Mouse (Mus musculus) forebrain, embryonic 13.5 days (tissue): ENCODE results near the gene Cyb5rl. TPM values are rescaled to one million over a fixed set of nuclear protein-coding genes. Genes with fewer than 3 reads are reported as not detected.

Experiments
- ATAC-seq: fragments of 200-750 bp; cut with Nextera tagmentation; 2 replicates; pipeline ENCODE4 v1.8.0; 2017
- H3K27ac ChIP-seq: fragments of 300-500 bp; sonication (generic); 2 replicates; pipeline ENCODE4 v1.5.1; 2015; ENCODE audit warnings: inconsistent platforms, mild to moderate bottlenecking, moderate library complexity
- H3K27me3 ChIP-seq: fragments of 300-500 bp; sonication (generic); 2 replicates; pipeline ENCODE4 v1.6.1; 2015; ENCODE audit warnings: mild to moderate bottlenecking, inconsistent platforms
- H3K36me3 ChIP-seq: fragments of 300-500 bp; sonication (generic); 2 replicates; pipeline ENCODE4 v1.6.1; 2015; ENCODE audit warnings: mild to moderate bottlenecking, inconsistent platforms; ENCODE audit not compliant: poor library complexity, severe bottlenecking
- H3K4me1 ChIP-seq: fragments of 300-500 bp; sonication (generic); 2 replicates; pipeline ENCODE4 v1.6.1; 2015; ENCODE audit warnings: inconsistent platforms
- H3K4me2 ChIP-seq: fragments of 300-500 bp; sonication (generic); 2 replicates; pipeline ENCODE4 v1.6.1; 2015; ENCODE audit warnings: inconsistent platforms, mild to moderate bottlenecking, moderate library complexity
- H3K4me3 ChIP-seq: fragments of 300-500 bp; sonication (generic); 2 replicates; pipeline ENCODE4 v1.5.1; 2015; ENCODE audit warnings: mild to moderate bottlenecking, inconsistent platforms
- H3K9ac ChIP-seq: fragments of 300-500 bp; sonication (generic); 2 replicates; pipeline ENCODE4 v1.6.1; 2015; ENCODE audit warnings: mild to moderate bottlenecking, inconsistent platforms
- H3K9me3 ChIP-seq: fragments of 300-500 bp; sonication (generic); replicated peaks from 2 replicates; pipeline ENCODE4 v1.6.1; 2016; ENCODE audit warnings: inconsistent platforms
- WGBS: fragments of 180-500 bp; shearing (Covaris S2); methylation state at CpG from one replicate; pipeline ENCODE4 v1.1.7; 2015; 5-methylcytosine and 5-hydroxymethylcytosine counted together
- polyA plus RNA-seq: library from polyadenylated mRNA; unstranded; fragments of >200 nt; fragmentation: Nextera tagmentation; extraction: Ambion mirVana; gene quantifications from 2 replicates; pipeline ENCODE4 v1.2.1, GENCODE M21; 2015

Gene Cyb5rl
- 4.8 and 5.6 TPM in 2 replicates for polyA plus RNA-seq

DNA sequence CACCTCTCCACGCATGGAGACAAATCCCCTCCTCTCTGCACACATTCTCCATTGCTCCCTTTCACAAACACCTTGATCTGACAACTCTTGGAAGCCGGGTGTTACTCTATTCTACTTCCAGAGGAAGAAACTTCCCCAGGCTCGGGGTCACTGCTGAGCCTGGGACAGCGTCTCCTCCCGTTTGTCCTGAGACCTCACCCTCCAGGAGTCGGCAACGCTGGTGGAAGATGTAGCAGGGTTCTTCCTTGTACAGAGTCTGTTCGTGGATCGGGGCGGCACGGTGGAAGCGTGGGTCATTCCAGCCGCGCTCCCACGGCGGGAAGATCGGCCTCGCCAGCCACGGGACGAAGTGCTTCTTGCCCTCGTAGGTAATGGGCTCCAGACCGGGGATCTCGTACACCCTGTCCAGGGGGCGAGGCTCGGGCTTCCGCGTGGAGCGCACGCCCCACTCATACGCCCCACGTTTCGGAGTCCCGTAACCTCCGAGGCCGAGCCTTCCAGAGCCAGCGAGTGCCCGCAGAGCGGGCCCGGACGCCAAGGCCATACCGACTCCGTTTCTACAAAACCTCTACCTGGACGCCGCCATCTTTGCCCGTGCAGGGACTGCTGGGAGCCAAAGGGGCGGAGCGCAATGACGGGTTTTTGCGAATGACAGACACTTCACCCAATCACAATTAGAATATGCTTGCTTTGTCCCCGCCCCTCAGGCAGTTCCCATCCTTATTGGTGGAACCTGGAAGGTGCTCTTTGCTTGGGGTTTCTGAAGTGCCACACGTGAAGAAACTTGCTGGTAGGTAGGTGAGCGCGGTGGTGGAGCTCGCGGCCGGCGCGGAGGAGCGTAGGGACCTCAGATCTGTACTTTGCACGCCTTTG lies at the start of gene Cyb5rl, which contains the start of gene Mrpl37:
Gene Cyb5rl (plus strand): TSS at position 737 of the 873 bp plus-strand sequence.
Gene Mrpl37 (minus strand): TSS at position 617 of the 873 bp plus-strand sequence.
- Histone ChIP-seq H3K27me3 (0 out of 2 replicates have a peak, but pooled peaks cover 4% of the 10 kb centered on the region), H3K4me2 (peak within 1 kb of the TSS; percentile 98), H3K36me3 (peaks cover 29% of the 10 kb centered on the region), H3K4me1 (peaks cover 26% of the 10 kb centered on the region), H3K9me3 (no peaks in the 10 kb centered on the region), H3K4me3 (peak within 1 kb of the TSS; percentile 70), H3K27ac (no peak within 1 kb of the TSS), H3K9ac (peak within 1 kb of the TSS; percentile 79)
- WGBS: under 1% methylated on average over 60 of the region's 60 CpGs
- ATAC-seq: peak; percentile 100

DNA sequence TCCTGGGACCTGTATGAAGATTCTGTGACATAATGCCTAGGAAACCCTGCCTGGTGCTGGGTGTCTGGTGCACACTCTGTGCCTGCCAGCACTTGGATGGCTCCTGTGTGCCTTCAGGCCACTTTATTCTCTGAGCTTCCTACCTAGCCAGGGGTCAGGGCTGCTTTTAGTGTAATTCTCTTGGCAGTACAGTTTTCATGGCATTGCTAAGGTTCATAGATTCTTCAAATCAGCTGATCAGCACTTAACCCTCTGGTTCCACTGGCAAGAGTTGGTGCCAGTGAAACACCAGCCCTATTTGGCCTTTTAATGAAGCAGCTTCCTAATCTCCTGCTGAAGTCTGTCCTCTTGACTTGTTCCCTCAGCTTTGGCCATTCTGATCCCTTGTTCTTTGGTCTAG lies 49.5 kb upstream of the Cyb5rl start:
- Histone ChIP-seq H3K9ac (no peak overlapping the region), H3K9me3 (no peaks in the 10 kb centered on the region), H3K4me1 (peaks cover 90% of the 10 kb centered on the region), H3K4me2 (no peak overlapping the region), H3K27me3 (0 out of 2 replicates have a peak, but pooled peaks cover 6% of the 10 kb centered on the region), H3K4me3 (no peak overlapping the region), H3K27ac (no peak overlapping the region), H3K36me3 (peaks cover 5% of the 10 kb centered on the region)
- ATAC-seq: no peak

DNA sequence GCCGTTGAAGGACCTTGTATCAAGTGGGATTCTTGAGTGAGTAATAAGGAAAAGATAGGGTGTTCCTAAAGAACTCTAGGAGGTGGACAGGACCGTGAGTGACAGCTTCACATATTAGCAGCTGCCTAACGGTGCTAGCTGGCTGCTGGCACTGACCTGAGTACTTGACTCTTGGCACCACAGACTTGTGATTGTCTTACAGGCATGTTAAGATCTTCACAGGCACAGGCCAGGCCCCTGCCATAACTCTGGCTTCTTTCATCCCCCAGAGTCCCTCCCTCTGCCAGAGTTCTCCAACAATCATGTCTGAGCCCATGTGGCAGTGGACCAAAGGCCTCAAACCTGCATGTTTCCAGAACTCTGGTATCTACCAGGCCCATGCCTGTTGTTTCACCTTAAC lies 48.3 kb upstream of the Cyb5rl start:
- no peak for ATAC-seq
- H3K9me3 ChIP-seq: no peaks in the 10 kb centered on the region
- H3K4me2 ChIP-seq: no peak overlapping the region
- H3K4me3 ChIP-seq: no peak overlapping the region
- H3K27me3 ChIP-seq: peaks cover 15% of the 10 kb centered on the region; the same call in 1 of the 2 replicates
- H3K9ac ChIP-seq: peak overlapping the region; percentile 47; the same call in 1 of the 2 replicates
- 76% methylated on average over 3 of the region's 3 CpGs for WGBS
- peak overlapping the region; percentile 45; the same call in 1 of the 2 replicates for H3K27ac ChIP-seq
- peaks cover 5% of the 10 kb centered on the region; the same call in 1 of the 2 replicates for H3K36me3 ChIP-seq
- H3K4me1 ChIP-seq: peaks cover 96% of the 10 kb centered on the region

DNA sequence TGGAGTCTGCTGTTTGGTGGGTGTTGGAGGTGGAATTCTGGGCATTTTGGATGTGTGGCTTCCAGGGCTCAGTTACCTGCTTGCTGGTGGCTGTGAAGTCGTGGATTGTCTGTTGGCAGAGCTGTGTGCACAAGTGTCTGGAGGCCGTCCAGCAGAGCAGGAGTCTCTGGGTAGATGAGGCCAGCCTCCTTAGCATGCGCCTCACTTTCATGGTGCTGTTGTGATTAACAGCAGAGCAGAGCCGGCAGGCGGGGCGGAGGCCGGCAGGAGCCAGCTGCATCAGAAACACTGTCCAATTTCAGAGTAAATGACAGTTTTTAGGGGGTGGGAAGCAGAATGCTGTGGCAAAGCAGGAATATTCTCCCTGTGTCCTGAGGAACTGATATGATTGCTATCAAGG lies 47.8 kb upstream of the Cyb5rl start:
- Histone ChIP-seq H3K4me2 (0 out of 2 replicates have a peak overlapping the region, but pooled peaks have one; percentile 6), H3K4me1 (peaks cover 95% of the 10 kb centered on the region), H3K36me3 (peaks cover 5% of the 10 kb centered on the region; the same call in 1 of the 2 replicates), H3K9ac (peak overlapping the region; percentile 47), H3K27ac (peak overlapping the region; percentile 45), H3K27me3 (peaks cover 15% of the 10 kb centered on the region; the same call in 1 of the 2 replicates), H3K4me3 (no peak overlapping the region), H3K9me3 (no peaks in the 10 kb centered on the region)
- 29% methylated on average over 7 of the region's 7 CpGs for WGBS
- peak; percentile 31; the same call in 1 of the 2 replicates for ATAC-seq

DNA sequence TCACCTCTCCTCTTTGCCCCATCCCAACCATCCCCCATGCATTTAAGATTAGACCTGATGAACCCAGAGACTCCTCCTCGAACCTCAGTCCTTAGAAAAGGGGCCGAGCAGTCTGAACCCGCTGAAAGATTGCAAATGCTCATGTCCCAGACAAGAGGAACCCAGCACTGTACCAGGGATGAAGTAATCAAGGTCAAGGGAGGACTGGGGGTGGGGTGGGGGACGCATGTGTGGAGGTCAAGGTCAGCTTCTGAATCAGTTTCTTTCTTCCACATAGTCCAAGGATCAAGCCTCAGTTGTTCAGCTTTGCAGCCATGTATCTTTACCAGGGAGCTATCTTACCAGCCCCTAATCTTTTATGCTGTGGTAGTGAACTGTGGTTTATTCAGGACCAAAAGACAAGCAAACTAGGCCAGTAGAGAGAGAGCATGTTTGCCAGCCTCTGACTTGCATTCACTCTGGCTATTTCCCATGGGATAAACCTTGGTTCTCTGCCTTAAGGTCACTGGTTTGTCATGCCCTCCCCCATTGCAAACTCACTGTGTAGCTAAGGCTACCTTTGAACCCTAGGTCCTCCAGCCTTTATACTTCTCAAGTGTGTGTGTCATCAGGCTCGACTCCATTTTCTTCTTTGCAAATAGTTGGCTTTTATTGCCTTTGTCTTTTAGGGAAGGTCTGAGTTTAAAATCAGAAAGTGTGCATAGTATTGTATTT lies 46.3 kb upstream of the Cyb5rl start:
- 75% methylated on average over 5 of the region's 5 CpGs for WGBS
- ATAC-seq: no peak
- Histone ChIP-seq H3K27ac (no peak overlapping the region), H3K27me3 (peaks cover 15% of the 10 kb centered on the region; the same call in 1 of the 2 replicates), H3K9ac (no peak overlapping the region), H3K9me3 (no peaks in the 10 kb centered on the region), H3K4me2 (no peak overlapping the region), H3K36me3 (peaks cover 4% of the 10 kb centered on the region; the same call in 1 of the 2 replicates), H3K4me1 (peaks cover 97% of the 10 kb centered on the region), H3K4me3 (no peak overlapping the region)

DNA sequence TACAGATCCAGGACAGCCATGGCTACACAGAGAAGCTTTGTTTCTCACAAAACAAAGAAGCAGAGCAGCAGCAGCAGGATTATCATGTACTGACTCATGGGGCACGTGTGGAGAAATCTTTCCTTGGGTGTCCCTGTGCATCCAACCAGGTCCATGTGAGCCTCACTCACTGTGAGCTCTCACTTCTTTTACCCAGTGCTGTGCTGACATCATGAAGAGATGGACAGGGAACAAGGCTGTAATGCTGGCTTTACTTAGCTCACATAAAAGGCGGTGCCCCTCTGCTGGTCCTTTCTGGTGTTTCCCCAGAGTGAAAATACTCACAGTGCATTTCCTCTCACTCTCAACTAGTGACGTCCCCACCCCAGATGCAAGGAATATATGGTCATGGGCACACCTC lies 45.3 kb upstream of the Cyb5rl start:
- WGBS: 62% methylated on average over 3 of the region's 3 CpGs
- Histone ChIP-seq H3K4me3 (no peak overlapping the region), H3K27ac (no peak overlapping the region), H3K27me3 (peaks cover 16% of the 10 kb centered on the region; the same call in 1 of the 2 replicates), H3K4me1 (peaks cover 97% of the 10 kb centered on the region), H3K9ac (0 out of 2 replicates have a peak overlapping the region, but pooled peaks have one; percentile 13), H3K9me3 (no peaks in the 10 kb centered on the region), H3K4me2 (no peak overlapping the region), H3K36me3 (no peaks in the 10 kb centered on the region)
- no peak for ATAC-seq

DNA sequence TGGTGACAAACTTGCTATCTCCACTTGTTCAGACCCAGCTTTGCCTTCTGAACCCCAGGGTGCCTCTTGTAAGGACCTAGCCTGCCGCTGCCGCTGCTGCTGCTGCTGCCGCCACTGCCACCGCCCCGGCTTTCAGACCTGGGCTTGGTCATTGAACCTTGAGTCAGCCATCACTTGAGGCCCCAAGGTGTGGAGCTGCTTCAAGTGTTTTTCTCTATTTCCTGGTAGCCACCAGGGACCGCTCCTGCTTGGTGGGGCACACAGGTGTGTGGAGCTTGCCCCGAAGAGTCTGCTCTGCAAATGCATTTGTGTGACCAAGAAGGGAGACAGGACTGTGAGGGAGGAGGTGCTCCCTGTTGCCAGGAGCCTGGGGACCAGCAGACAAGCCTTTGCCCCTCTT lies 41.9 kb upstream of the Cyb5rl start:
- H3K27me3 ChIP-seq: peaks cover 30% of the 10 kb centered on the region
- no peak overlapping the region for H3K4me3 ChIP-seq
- no peak for ATAC-seq
- 68% methylated on average over 7 of the region's 7 CpGs for WGBS
- H3K4me1 ChIP-seq: peaks cover 66% of the 10 kb centered on the region
- H3K9ac ChIP-seq: no peak overlapping the region
- no peak overlapping the region for H3K4me2 ChIP-seq
- no peaks in the 10 kb centered on the region for H3K9me3 ChIP-seq
- peaks cover 23% of the 10 kb centered on the region for H3K36me3 ChIP-seq
- H3K27ac ChIP-seq: no peak overlapping the region

DNA sequence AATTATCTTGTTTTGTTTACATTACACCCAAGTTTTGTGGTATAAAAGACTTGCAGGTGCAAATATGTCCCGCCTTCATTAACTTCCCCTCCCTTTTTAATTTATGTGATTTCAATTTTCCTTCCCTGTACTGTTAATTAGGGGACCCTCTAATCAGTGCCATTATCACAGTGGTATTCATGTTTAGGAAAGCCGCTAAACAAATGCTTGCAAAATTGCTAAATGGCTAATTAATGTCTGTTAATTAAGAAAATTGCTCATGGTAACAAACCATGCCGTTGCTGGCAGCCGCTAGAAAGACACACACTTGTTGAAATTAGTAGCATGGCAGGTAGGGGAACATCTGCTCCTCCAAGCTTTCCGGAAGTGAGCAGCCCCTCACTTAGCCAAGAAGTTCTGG lies 41.4 kb upstream of the Cyb5rl start:
- Histone ChIP-seq H3K4me2 (no peak overlapping the region), H3K9me3 (no peaks in the 10 kb centered on the region), H3K4me3 (no peak overlapping the region), H3K4me1 (peaks cover 61% of the 10 kb centered on the region), H3K9ac (no peak overlapping the region), H3K36me3 (peaks cover 28% of the 10 kb centered on the region), H3K27ac (no peak overlapping the region), H3K27me3 (peaks cover 30% of the 10 kb centered on the region)
- ATAC-seq: peak; percentile 62; the same call in 1 of the 2 replicates
- WGBS: 27% methylated on average over 5 of the region's 5 CpGs

DNA sequence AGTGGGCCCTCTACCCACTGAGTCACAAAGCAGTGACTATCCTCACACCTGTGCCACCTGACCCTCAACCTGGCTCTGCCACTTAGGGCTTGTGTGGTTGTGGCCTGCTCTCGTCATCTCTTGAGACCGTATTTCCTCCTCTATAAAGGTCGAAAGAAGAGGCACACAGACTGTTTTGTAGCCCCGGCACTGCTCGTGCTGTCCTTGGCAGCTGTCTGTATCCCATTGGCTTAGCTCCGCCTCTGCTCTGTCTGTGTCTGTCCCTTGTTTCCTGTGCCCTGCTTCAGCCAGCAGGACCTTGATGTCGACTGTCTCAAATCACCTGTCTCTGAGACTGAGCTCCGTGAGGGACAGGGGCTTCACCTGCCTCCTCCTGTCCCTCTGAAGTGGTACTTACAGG lies 40.3 kb upstream of the Cyb5rl start:
- Histone ChIP-seq H3K4me3 (no peak overlapping the region), H3K9me3 (no peaks in the 10 kb centered on the region), H3K9ac (peak overlapping the region; percentile 16; the same call in 1 of the 2 replicates), H3K36me3 (peaks cover 38% of the 10 kb centered on the region), H3K4me2 (no peak overlapping the region), H3K27me3 (peaks cover 26% of the 10 kb centered on the region), H3K4me1 (peaks cover 50% of the 10 kb centered on the region), H3K27ac (no peak overlapping the region)
- ATAC-seq: no peak
- WGBS: 68% methylated on average over 8 of the region's 8 CpGs

DNA sequence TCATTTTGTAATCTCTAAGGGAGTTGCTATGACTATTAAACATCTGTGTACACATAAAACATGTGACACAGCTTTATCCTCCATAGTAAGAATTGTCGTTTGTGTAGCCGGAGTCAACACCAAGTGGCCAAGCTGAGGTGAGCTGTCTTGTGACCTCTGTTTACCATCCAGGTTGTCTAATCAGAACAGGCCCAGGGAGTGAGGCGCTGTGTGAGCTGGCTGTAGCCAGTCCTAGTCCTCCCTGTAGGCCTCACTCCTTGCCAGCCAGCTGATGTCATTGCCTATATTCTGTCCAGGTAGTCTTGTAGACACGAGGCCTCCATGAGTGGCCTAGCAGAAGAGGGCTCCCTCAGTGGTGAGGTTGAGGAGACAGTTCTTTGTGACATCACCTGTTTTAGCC lies 31.1 kb upstream of the Cyb5rl start:
- H3K27me3 ChIP-seq: no peaks in the 10 kb centered on the region
- H3K9me3 ChIP-seq: no peaks in the 10 kb centered on the region
- H3K9ac ChIP-seq: no peak overlapping the region
- H3K27ac ChIP-seq: no peak overlapping the region
- 93% methylated on average over 4 of the region's 4 CpGs for WGBS
- H3K4me1 ChIP-seq: peaks cover 12% of the 10 kb centered on the region
- H3K4me3 ChIP-seq: no peak overlapping the region
- ATAC-seq: no peak; the same call in 1 of the 2 replicates
- H3K4me2 ChIP-seq: no peak overlapping the region
- H3K36me3 ChIP-seq: peaks cover 92% of the 10 kb centered on the region

DNA sequence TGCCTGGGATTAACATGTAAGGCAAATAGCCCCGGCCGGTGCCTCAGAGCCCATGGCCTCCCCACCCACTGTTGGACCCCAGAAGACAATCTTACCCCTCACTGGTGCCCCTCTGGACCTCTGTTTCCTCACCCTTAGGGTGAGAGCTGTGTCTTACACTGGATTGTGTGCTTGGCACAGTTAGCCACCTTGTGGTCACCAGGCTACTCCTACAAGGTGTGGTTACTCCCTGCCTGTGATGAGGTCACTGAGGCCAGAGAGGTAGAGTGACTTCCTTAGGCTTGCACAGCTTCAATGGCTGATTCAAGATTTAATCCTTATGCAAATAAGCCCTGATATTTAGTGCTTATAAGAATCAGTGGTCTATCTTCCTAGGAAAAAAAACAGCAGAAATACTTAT lies 29.8 kb upstream of the Cyb5rl start:
- no peak overlapping the region for H3K9ac ChIP-seq
- H3K4me3 ChIP-seq: no peak overlapping the region
- H3K4me2 ChIP-seq: no peak overlapping the region
- no peaks in the 10 kb centered on the region for H3K9me3 ChIP-seq
- peaks cover 12% of the 10 kb centered on the region for H3K4me1 ChIP-seq
- peaks cover 92% of the 10 kb centered on the region for H3K36me3 ChIP-seq
- WGBS: 83% methylated on average over 2 of the region's 2 CpGs
- H3K27me3 ChIP-seq: no peaks in the 10 kb centered on the region
- no peak for ATAC-seq
- no peak overlapping the region for H3K27ac ChIP-seq

DNA sequence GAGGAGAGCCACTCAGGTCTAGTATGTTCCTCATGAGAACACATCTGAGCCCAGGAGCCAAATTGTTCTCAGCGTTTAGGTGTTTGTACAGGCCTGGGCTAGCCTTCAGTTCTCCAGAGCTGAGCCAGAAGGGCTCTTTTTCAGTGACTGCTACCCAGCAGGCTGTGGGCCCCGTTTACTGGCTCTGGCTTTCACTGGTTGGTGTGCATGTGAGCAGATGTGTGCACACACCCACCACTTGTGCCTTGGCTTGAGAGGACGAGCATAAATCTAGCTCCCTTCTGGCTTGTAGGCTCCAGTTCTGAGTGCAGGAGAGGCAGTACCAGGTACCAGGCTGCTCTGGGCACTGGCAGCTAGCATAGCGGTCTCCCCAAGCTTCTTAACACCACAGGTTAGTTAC lies 28.5 kb upstream of the Cyb5rl start:
- 84% methylated on average over 4 of the region's 4 CpGs for WGBS
- peak overlapping the region; percentile 20; the same call in 1 of the 2 replicates for H3K27ac ChIP-seq
- peaks cover 12% of the 10 kb centered on the region for H3K4me1 ChIP-seq
- no peak for ATAC-seq
- no peaks in the 10 kb centered on the region for H3K9me3 ChIP-seq
- H3K27me3 ChIP-seq: no peaks in the 10 kb centered on the region
- H3K4me3 ChIP-seq: no peak overlapping the region
- H3K4me2 ChIP-seq: no peak overlapping the region
- H3K9ac ChIP-seq: no peak overlapping the region
- H3K36me3 ChIP-seq: peaks cover 90% of the 10 kb centered on the region
